Mouse (Mus musculus) lung, postnatal 0 days (tissue): Measurements from ENCODE around the gene Lrrc4c.

Source experiments
- CTCF ChIP-seq: IDR thresholded peaks from 2 replicates; pipeline ENCODE4 v1.5.1; 2016; ENCODE audit warnings: antibody characterized with exemption, mild to moderate bottlenecking
- EP300 ChIP-seq: IDR thresholded peaks from 2 replicates; pipeline ENCODE4 v1.6.1; 2016; ENCODE audit warnings: antibody characterized with exemption, mild to moderate bottlenecking, control low read depth

GRCm38 (mm10) chr2:97026991-97027390 is 709.0 kb downstream of the Lrrc4c start:
- TF ChIP-seq CTCF (no peak), EP300 (no peak)
